In the genomic region with DNA sequence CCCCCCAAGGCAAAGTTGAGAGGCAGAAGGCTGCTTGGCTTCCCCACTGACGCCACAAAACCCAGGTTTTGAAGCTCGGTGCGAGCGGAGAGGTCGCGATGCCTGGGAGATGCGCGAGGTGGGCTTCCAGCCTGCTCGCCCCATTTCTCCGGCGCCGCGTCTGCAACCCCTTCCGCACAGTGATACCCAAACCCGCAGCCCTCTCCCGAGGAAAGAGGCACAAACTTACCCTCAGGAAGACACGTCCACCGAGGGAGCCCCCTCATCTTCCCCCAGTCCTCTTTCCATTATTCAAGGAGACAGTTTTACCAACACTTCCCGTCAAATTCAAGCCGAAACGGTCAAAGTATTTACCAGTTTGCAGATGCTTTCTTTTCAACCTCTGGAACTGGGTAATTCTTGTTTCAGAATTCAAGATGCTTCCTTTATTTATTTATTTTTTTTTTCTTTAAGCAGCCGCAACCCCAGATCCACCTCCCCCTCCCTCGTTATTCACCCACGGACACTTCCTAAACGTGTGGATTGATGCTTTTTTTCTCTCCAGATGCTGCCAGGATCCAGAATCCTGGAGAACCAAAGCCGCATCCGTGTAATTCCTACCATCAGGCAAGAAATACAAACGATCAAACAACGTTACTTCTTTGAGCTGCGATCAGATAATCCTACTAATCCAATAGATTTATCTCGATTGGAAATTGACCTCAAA, we compare ENCODE assay signal across 8 mouse cellular contexts.
DNase-seq lines count a peak whose midpoint lies in the region; ATAC-seq and TF ChIP-seq lines count a peak whose summit lies in the region.

No protein-coding gene starts in this region.

- peak overlapping the region; percentile 62 for H3K9ac ChIP-seq in forebrain, embryonic 14.5 days (ENCODE audit: low read length)
- no peak overlapping the region for H3K9ac ChIP-seq in intestine, postnatal 0 days (ENCODE audit: low read depth, low read length)
- peak overlapping the region; percentile 64 for H3K9ac ChIP-seq in stomach, embryonic 16.5 days (ENCODE audit: low read length)

- no peaks in the 10 kb centered on the region for H3K36me3 ChIP-seq in forebrain, embryonic 14.5 days (ENCODE audit: control insufficient read depth, insufficient read depth, low read length)
- no peaks in the 10 kb centered on the region for H3K36me3 ChIP-seq in intestine, postnatal 0 days (ENCODE audit: control insufficient read depth, insufficient read depth)
- H3K36me3 ChIP-seq in stomach, embryonic 16.5 days (ENCODE audit: control insufficient read depth, insufficient read depth, low read length), result no peaks in the 10 kb centered on the region

- no peak for TF ChIP-seq CTCF in intestine, postnatal 0 days (IDR thresholded peaks at IDR 0.05; ENCODE audit: low read depth)

- H3K4me3 ChIP-seq in forebrain, embryonic 14.5 days (ENCODE audit: low read depth, low read length), result peak overlapping the region; percentile 53
- peak overlapping the region; percentile 41 for H3K4me3 ChIP-seq in intestine, postnatal 0 days (ENCODE audit: low read depth, low read length)
- H3K4me3 ChIP-seq in stomach, embryonic 16.5 days (replicated peaks; ENCODE audit: low read length), result peak overlapping the region; percentile 54

- no peaks in the 10 kb centered on the region for H3K27me3 ChIP-seq in forebrain, embryonic 14.5 days (replicated peaks; ENCODE audit: control insufficient read depth, insufficient read depth, low read length)
- H3K27me3 ChIP-seq in intestine, postnatal 0 days (replicated peaks; ENCODE audit: control insufficient read depth, insufficient read depth, low read length), result no peaks in the 10 kb centered on the region
- no peaks in the 10 kb centered on the region for H3K27me3 ChIP-seq in stomach, embryonic 16.5 days (ENCODE audit: control insufficient read depth, insufficient read depth, low read length)

- peak; percentile 2 for DNase-seq in kidney, adult 18-20 months
- DNase-seq in kidney, postnatal 25 days, result no peak
- DNase-seq in cerebellum, adult 11 months, result peak; percentile 37
- DNase-seq in forebrain, embryonic 14.5 days (ENCODE audit: low spot score), result peak; percentile 59
- DNase-seq in mesoderm, embryonic 11.5 days (ENCODE audit: low read depth, low spot score), result peak; percentile 41
- no peak for DNase-seq in thymus, postnatal 4 days

- peak; percentile 75 for ATAC-seq in forebrain, embryonic 14.5 days
- ATAC-seq in intestine, postnatal 0 days, result no peak
- ATAC-seq in stomach, embryonic 16.5 days (ENCODE audit: insufficient read depth, low FRiP score), result no peak

- H3K4me2 ChIP-seq in forebrain, embryonic 14.5 days (ENCODE audit: low read length), result peak overlapping the region; percentile 48
- H3K4me2 ChIP-seq in intestine, postnatal 0 days (replicated peaks; ENCODE audit: low read depth), result peak overlapping the region; percentile 66
- peak overlapping the region; percentile 81 for H3K4me2 ChIP-seq in stomach, embryonic 16.5 days (ENCODE audit: low read depth, low read length)

- peaks cover 9% of the 10 kb centered on the region; the same call in 1 of the 2 replicates for H3K4me1 ChIP-seq in forebrain, embryonic 14.5 days (ENCODE audit: control insufficient read depth, insufficient read depth, low read length)
- no peaks in the 10 kb centered on the region for H3K4me1 ChIP-seq in intestine, postnatal 0 days (replicated peaks; ENCODE audit: control insufficient read depth, insufficient read depth, low read length)
- H3K4me1 ChIP-seq in stomach, embryonic 16.5 days (ENCODE audit: control insufficient read depth, insufficient read depth, low read length), result peaks cover 6% of the 10 kb centered on the region; the same call in 1 of the 2 replicates

- H3K9me3 ChIP-seq in forebrain, embryonic 14.5 days (replicated peaks; ENCODE audit: control insufficient read depth, low read length), result no peaks in the 10 kb centered on the region
- no peaks in the 10 kb centered on the region for H3K9me3 ChIP-seq in intestine, postnatal 0 days (ENCODE audit: control insufficient read depth)
- H3K9me3 ChIP-seq in stomach, embryonic 16.5 days (replicated peaks; ENCODE audit: control insufficient read depth, low read length), result no peaks in the 10 kb centered on the region

- H3K27ac ChIP-seq in forebrain, embryonic 14.5 days (ENCODE audit: low read depth, low read length), result peak overlapping the region; percentile 40; the same call in 1 of the 2 replicates
- H3K27ac ChIP-seq in intestine, postnatal 0 days (ENCODE audit: low read depth, low read length), result no peak overlapping the region
- H3K27ac ChIP-seq in stomach, embryonic 16.5 days (ENCODE audit: low read length), result no peak overlapping the region

- whole genome bisulfite sequencing in forebrain, embryonic 14.5 days, result under 1% methylated on average over 31 of the region's 31 CpGs
- WGBS in intestine, postnatal 0 days, result under 1% methylated on average over 31 of the region's 31 CpGs
- under 1% methylated on average over 31 of the region's 31 CpGs for WGBS in stomach, embryonic 16.5 days

Comparison
In these comparisons a context has a peak if more than half of its experiments do, and no peak if none do; other contexts are left out.
1. DNase-seq: peak in kidney, adult 18-20 months (single experiment), cerebellum, adult 11 months (single experiment), forebrain, embryonic 14.5 days (single experiment) and mesoderm, embryonic 11.5 days (single experiment); none in kidney, postnatal 25 days (0 of 2) and thymus, postnatal 4 days (single experiment).
2. Peak in every context shown above with its lines, with median percentiles within 50 percentile points of each other: H3K4me2 ChIP-seq and H3K4me3 ChIP-seq.